Mouse (Mus musculus) thymus, adult 2 months (tissue): Measurements from ENCODE around the gene As3mt.

Experiments
- CTCF ChIP-seq: fragments of 200-500 bp; IDR thresholded peaks from 2 replicates; pipeline ENCODE4 v1.5.1; 2012; ENCODE audit warnings: mild to moderate bottlenecking, control low read depth, low read length, moderate library complexity, borderline replicate concordance; ENCODE audit not compliant: control insufficient read depth, poor library complexity, insufficient read depth; ENCODE audit errors: extremely low read depth
- POLR2A ChIP-seq: fragments of 200-500 bp; IDR thresholded peaks from 2 replicates; pipeline ENCODE4 v1.6.1; 2012; ENCODE audit warnings: mild to moderate bottlenecking, low read length, control low read depth, moderate library complexity; ENCODE audit not compliant: control insufficient read depth, poor library complexity, insufficient read depth; ENCODE audit errors: extremely low read depth

DNA sequence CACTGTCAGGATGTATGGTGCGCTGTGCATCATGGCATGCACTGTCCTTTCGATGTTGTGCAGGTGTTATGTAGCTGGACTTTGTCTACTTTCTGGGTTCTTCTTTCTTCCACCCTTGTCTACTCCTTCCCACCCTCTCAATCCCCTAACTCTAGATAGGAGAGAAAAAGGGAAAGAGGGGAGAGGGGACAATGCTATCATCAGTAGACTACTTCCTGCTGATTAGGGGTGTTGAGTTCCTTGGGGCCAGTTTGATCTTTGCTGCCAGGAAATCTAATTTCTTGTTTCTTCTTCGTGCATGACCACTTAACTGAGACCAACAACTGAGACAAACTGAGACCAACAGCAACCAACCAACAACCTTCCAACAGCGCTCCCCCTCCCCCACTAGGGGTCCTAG is 3.4 kb downstream of the As3mt start:
- TF ChIP-seq POLR2A (no peak), CTCF (no peak)
